Mouse (Mus musculus) left cerebral cortex, postnatal 10 days (tissue): ENCODE results near the gene Fggy. TPM values are rescaled to one million over a fixed set of nuclear protein-coding genes. Genes with fewer than 3 reads are reported as not detected.

Experiments
- DNase-seq, 2 experiments: peaks; one replicate each; pipeline ENCODE4 v3.0.0; 2021 to 2022; ENCODE audit warnings: low spot score in 2 of 2, mixed read lengths in 1 of 2; ENCODE audit errors: extremely low spot score in 1 of 2
- intact Hi-C: fragments of 180-260 bp; cut with DNase I; formaldehyde crosslinking; loops from one replicate; pipeline ENCODE4 v1.15.1; 2025
- total RNA-seq, 2 experiments: library from RNA; stranded (reverse); gene quantifications; 2 replicates each; pipeline ENCODE4 v1.2.3; 2021

The Fggy gene
- total RNA-seq, 2 experiments from 2014 or later: 11.1 to 20.4 TPM

- intact Hi-C loops: no loop called here
Measured at GRCm38 (mm10) chr4:95909689-95910654, 352.7 kb downstream of the Fggy start.

GRCm38 (mm10) chr4:95913026-95913425 lies 355.7 kb downstream of the Fggy start:
- intact Hi-C loops: no loop called here
- no peak for DNase-seq

More at GRCm38 (mm10) chr4:95909689-95910654, 352.7 kb downstream of the Fggy start:
- no peak for DNase-seq

GRCm38 (mm10) chr4:95915628-95916579 lies 358.6 kb downstream of the Fggy start:
- DNase-seq: no peak
- intact Hi-C loops: no loop called here

- no peak for DNase-seq
- intact Hi-C loops: no loop called here
Measured at GRCm38 (mm10) chr4:95917703-95918102, 360.4 kb downstream of the Fggy start.

- DNase-seq: no peak
- intact Hi-C loops: no loop called here
Measured at GRCm38 (mm10) chr4:95920448-95920847, 363.1 kb downstream of the Fggy start.

- intact Hi-C loops: loop anchor here (2.0 kb wide), 1 partner anchor 916 kb away; no protein-coding TSS in a partner anchor
- DNase-seq: peak; percentile 69 to 75
Measured at GRCm38 (mm10) chr4:95924210-95925184, 367.2 kb downstream of the Fggy start.

- intact Hi-C loops: no loop called here
- no peak for DNase-seq
Measured at GRCm38 (mm10) chr4:95928846-95929245, 371.5 kb downstream of the Fggy start.

- intact Hi-C loops: no loop called here
- no peak for DNase-seq
Measured at GRCm38 (mm10) chr4:95929936-95930335, 372.6 kb downstream of the Fggy start.

GRCm38 (mm10) chr4:95931331-95931730 lies 374.0 kb downstream of the Fggy start:
- DNase-seq: no peak

GRCm38 (mm10) chr4:95933801-95934356 lies 376.6 kb downstream of the Fggy start:
- no peak for DNase-seq
- intact Hi-C loops: no loop called here

More at GRCm38 (mm10) chr4:95931331-95931730, 374.0 kb downstream of the Fggy start:
- intact Hi-C loops: no loop called here

- no peak for DNase-seq
- intact Hi-C loops: no loop called here
Measured at GRCm38 (mm10) chr4:95934384-95935035, 377.2 kb downstream of the Fggy start.

- intact Hi-C loops: no loop called here
Measured at GRCm38 (mm10) chr4:95938701-95939100, 381.4 kb downstream of the Fggy start.

GRCm38 (mm10) chr4:95947896-95948295 lies 390.6 kb downstream of the Fggy start:
- intact Hi-C loops: no loop called here
- no peak for DNase-seq

More at GRCm38 (mm10) chr4:95938701-95939100, 381.4 kb downstream of the Fggy start:
- DNase-seq: no peak

GRCm38 (mm10) chr4:95953328-95953727 lies 396.0 kb downstream of the Fggy start:
- intact Hi-C loops: no loop called here
- no peak for DNase-seq

GRCm38 (mm10) chr4:95966928-95967724 lies 409.8 kb downstream of the Fggy start, which contains the start of gene Hook1:
Gene Hook1, plus strand, starts transcription at chr4:95967240.
- intact Hi-C loops: no loop called here

More at GRCm38 (mm10) chr4:95966928-95967724, 409.8 kb downstream of the Fggy start, which contains the start of gene Hook1:
- peak; percentile 91 to 95 for DNase-seq
